Mouse (Mus musculus): ENCODE results near the gene Fads2.
"Not testable (repeated sequence)": the region's sequence is repeated elsewhere in the genome, so short reads cannot be mapped to it uniquely, and the experiment has no call there.

The Fads2 gene

GRCm38 (mm10) chr19:10101341-10102053 lies at the start of gene Fads2:
TSS of gene Fads2 (minus strand) at chr19:10101746.
- in situ Hi-C loops (cut with MboI; ENCODE audit: unreplicated experiment in 2 of 2): loop anchor here (5.0 kb wide), 1 partner anchor 184 kb away; no protein-coding TSS in a partner anchor

DNA sequence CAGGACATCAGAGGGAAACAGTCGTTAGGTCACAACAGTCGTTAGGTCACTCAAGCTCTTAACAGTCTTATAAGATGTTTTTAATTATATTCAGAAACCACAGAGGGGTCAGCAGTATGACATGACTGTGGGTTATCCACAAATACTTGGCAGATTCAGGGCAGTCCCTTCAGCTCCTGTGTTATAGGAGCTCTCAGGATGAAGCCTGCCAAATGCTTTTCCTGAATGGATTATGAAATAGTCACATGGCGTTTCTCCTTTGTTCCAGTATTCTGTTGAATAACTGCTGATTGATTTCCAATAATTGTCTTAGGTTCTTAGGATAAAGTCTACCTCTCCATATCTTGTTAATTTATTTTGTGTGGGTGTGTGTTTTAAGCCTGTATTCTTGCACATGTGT lies 47.6 kb upstream of the Fads2 start:
- in situ Hi-C loops (cut with MboI; ENCODE audit: unreplicated experiment in 2 of 2): no loop called here

- in situ Hi-C loops (cut with MboI; ENCODE audit: unreplicated experiment in 2 of 2): no loop called here
Measured at GRCm38 (mm10) chr19:10148555-10148954, 47.0 kb upstream of the Fads2 start.

- in situ Hi-C loops (cut with MboI; ENCODE audit: unreplicated experiment in 2 of 2): no loop called here
Measured at GRCm38 (mm10) chr19:10144464-10144863, 42.9 kb upstream of the Fads2 start.

- in situ Hi-C loops (cut with MboI; ENCODE audit: unreplicated experiment in 2 of 2): no loop called here
Measured at GRCm38 (mm10) chr19:10143667-10144066, 42.1 kb upstream of the Fads2 start.

DNA sequence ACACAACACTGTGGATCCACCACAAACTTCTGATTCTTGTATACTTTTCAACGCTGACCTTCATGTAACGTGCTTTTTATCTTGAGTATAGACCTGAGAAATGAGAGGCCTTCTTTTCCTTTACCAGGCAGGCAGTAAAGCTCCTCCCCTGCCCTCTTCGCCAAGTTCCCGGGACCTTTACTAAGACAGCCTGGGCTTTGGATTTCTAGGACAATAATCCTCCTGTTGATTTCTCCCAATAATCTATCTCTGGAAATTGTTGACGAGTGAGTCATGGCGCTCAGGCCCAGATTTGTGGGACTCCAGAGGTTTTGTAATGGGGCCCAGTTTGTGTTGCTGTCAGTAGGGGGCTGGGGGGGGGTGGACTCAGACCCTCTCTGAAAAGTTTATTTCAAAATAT lies 38.2 kb upstream of the Fads2 start:
- in situ Hi-C loops (cut with MboI; ENCODE audit: unreplicated experiment in 2 of 2): no loop called here

DNA sequence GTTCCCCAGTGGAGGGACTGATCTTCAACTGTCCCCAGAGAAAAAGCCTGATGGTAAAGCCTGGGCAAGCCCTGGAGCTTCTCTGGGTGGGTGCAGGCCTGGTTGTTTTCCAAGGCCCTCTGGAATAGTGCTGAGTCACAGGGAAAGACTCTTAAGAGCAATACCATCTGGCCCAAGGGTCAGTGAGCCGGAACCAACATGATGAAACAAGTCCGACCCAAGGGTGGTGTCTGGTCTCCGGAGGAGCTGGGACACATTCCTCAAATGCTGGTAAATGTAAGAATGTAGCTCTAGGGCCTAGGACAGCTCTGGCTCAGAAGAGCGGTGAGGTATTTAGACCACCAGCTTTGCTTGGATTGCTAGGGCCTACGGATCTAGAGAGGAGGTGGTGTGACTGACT lies 35.9 kb upstream of the Fads2 start:
- in situ Hi-C loops (cut with MboI; ENCODE audit: unreplicated experiment in 2 of 2): no loop called here

DNA sequence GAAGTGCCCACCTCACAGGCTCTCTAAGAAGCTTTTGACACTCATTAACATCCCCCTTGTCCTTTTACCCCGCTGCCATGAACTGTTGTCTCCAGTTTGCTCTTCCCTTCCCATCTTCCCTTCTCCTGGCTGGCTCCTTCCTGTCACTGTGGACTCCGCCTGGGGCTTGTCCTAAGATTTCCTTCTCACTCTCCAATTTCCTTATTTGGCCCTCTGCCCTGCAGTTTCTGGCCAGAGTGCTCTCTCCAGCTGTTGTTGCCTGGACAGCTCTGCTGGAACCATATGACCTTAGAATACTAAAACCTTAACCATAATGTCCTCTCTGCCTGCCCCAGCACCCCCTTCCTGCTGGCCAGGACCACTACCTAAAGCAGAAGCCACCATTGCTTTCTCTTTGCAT lies 33.1 kb upstream of the Fads2 start:
- in situ Hi-C loops (cut with MboI; ENCODE audit: unreplicated experiment in 2 of 2): no loop called here

DNA sequence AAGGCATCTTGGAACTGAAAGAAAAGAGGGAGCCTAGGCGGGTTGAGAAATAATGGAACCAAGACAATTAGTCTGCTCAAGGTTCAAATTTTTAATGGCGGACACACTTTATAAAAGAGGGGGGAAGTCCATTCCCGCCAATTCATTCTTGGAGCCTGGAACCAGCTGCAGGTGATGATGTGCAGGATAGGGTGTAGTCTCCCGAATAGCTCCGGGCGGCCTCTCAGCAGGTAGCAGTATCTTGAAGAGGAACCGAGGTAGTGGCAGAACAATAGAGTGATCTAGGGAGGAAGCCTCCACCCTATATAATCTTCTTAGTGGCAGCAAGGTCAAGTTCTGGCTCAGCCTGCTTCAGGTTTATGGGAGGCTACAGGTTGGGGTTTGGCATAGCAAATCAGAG lies 28.0 kb upstream of the Fads2 start:
- in situ Hi-C loops (cut with MboI; ENCODE audit: unreplicated experiment in 2 of 2): not testable (repeated sequence)

DNA sequence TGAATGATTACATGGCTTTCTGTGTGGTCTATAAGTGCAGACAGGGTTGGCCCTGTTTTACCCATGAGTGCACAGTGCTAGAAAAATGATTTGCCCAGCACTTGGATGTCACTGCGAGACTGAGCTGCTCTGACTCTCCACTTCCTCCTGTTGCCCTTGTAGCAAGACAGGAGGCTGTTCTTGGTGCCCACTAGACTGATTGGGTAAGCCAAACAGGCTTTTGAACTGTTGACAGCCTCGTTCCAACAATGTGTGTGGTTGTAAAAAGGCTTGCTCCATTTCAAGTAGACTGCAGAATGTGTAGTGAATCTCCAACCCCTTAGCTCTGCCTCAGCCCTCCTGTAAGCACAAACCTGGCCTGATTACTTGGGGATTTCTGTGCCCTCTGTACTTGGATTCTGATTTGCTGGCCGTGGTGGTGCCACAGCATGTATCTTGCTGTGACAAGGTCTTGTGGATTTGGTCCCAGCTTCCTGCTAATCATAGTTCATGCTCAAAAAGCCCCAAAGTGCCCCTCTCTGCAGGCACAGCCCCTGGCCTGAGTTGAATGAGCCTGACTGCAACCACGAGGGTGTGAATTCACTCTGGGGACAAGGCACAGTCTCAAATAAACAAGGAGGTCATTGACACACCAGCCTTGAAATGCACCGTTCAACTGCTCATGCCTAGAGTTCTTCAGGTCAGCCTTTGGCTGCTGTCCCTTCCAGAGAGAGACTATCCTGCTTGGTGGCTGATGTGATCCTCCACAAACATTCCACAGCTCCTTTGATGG lies 25.1 kb upstream of the Fads2 start:
- in situ Hi-C loops (cut with MboI; ENCODE audit: unreplicated experiment in 2 of 2): no loop called here

DNA sequence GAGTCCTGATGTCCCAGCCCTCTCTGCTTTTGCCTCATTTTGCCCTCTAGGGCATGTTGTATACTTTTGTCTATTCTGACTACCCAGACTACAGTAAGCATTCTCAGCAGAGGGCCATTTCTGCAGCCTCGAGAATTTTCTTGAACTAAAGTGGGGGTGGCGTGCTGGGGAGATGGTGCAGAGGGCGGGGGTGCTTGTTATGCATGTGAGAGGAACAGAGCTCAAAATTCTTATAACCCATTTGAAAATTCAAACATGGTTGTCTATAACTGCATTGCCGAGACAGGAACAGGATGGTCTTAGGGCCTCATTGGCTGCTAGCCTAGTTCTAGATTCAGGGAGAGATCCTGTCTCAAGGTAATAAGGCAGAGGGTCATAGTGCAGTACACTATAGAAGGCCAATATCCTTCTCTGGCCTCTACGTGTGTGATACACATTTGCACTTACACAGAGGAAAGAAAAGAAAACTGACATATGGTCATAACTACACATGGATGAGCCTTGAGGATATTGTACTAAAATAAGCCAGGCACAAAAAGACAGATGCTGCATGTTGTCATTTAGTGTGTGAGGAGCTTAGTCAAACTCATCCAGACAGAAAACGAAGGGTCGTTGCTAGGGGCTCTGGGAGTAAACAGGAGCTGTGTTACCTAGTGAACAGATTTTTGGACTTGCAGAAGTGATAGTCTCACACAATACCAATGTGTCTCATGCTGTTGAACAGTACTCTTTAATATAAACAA lies 22.5 kb upstream of the Fads2 start:
- in situ Hi-C loops (cut with MboI; ENCODE audit: unreplicated experiment in 2 of 2): loop anchor here in 1 of 2 experiments (5.0 kb wide), 1 partner anchor 48 kb away; no protein-coding TSS in a partner anchor

DNA sequence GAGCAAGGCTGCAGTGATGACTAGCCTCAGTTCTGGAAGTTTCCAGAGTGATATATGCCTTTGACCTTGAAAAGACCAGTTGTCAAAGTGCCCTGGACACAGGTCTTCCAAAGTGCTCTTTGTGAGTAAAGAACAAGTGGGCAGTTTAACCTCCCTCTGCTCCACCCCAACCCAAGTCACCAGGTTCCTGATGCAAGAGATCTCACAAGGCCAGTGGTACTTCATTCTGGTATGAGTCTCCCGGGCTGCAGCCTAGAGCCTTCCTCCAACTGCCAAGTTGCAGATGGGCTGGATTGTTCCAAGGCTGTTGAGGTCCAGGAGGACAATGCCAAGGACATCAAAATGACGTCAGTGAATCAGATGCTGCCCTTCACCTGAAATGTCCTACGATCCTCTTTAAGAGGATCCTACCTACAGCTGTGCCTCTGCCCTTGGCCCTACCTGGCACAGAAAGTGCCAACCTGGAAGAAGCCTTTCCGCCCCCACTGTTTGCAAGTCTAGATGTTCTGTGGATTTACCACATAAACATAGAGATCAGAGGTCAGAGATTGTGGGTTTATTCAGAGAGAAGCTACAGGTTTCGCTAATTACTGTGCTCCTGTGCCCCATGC lies 20.6 kb upstream of the Fads2 start:
- in situ Hi-C loops (cut with MboI; ENCODE audit: unreplicated experiment in 2 of 2): loop anchor here in 1 of 2 experiments (5.0 kb wide), 1 partner anchor 50 kb away; no protein-coding TSS in a partner anchor

DNA sequence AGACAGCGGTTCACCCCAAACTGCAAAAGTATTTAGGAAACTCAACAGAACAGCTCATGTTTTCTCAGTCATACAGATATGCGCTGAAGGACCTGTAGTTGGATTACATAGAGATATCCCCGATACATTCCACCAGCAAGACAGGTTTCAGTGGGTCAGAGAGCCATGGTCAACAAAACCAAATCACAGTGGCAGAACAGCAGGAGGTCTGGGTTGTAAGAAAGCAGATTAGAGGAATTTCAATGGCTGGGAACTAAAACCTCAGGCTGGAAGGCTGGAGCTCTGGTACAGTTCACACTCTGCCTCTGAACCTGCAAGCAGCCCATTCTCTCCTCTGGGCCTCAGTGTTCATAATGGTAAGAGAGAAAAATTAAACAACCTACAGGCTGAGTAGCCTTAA lies 15.1 kb upstream of the Fads2 start:
- in situ Hi-C loops (cut with MboI; ENCODE audit: unreplicated experiment in 2 of 2): no loop called here

DNA sequence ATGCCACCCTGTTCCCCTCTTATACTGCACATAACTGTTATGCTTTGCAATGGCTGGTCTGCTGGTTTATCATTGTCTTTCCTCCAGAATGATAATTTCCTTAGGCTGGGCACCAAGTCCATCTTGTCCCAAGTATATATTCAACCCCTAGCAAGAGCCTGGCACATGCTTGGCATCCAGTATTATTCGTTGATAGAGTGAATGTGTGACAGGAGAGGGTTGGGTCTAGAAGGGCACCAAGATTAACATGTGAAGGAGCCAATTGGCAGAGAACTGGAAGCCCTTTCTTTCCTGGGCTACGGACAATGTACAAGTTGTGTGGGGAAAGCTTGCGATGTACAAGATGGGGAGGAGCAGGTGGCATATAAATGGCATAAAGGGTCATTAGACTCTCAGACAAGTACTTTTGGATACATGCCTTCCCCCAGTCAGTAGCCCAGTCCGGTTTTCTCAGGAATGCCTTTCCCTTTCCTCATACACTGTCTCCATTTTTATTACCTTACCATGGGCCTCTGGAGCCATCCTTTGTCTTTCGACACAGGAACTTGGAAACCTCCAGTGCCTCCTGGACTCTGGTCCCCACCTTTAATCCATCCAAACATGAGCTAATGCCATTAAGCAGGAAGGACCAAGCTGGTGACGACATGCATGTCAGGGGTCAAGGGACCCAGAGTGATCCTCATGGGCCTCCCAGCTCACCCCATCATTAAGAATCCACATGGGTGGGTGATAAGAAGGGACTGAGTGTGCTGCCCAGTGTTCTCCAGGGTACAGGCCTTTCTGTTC lies 14.0 kb upstream of the Fads2 start:
- in situ Hi-C loops (cut with MboI; ENCODE audit: unreplicated experiment in 2 of 2): no loop called here

- in situ Hi-C loops (cut with MboI; ENCODE audit: unreplicated experiment in 2 of 2): no loop called here
Measured at GRCm38 (mm10) chr19:10112956-10113355, 11.4 kb upstream of the Fads2 start.

DNA sequence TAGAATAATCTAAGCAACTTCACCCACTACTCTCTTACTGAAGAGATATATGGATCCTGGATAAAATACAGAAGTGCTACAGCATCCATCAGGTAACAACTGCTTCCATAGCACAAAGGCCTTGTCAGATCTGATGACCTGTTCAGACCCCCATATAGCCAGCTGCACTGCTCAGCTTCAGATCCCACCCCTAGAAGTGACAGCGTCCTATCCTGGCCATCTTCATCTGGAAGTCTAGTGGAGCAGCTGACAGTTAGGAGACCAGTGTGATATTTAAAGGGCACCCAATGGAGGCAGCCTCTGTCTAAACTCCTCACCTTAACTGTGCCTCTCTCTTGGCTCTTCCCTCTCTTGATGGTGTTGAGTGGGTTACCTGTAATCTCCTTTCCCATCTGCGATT lies 7.1 kb upstream of the Fads2 start:
- in situ Hi-C loops (cut with MboI; ENCODE audit: unreplicated experiment in 2 of 2): no loop called here

GRCm38 (mm10) chr19:10108129-10108528 lies 6.6 kb upstream of the Fads2 start:
- in situ Hi-C loops (cut with MboI; ENCODE audit: unreplicated experiment in 2 of 2): no loop called here

DNA sequence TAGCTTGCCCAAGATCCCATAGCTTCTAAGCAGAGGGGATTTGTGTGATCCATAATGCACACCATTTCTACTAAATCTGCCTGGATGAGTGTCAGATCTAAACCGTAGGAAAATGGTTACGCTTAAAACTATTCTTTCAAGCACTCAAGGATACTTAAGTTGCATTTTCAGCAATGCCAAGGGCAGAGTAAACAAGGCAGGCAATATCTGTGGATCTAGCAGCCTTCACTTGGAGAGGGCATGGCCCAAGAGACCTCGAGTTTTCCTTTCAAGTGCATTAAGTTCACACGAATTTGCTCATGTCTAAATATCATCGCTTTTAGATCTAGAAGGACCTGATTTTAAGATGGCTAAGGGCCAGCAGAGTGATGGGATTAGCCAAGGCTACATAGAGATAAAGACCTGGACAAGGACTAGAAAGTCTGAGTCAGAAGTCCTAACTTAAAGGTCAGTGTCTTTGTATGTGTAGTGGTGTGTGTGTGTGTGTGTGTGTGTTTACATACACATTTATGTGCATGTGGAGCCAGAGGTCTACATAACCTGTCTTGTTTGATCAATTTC lies 5.6 kb upstream of the Fads2 start:
- in situ Hi-C loops (cut with MboI; ENCODE audit: unreplicated experiment in 2 of 2): no loop called here

DNA sequence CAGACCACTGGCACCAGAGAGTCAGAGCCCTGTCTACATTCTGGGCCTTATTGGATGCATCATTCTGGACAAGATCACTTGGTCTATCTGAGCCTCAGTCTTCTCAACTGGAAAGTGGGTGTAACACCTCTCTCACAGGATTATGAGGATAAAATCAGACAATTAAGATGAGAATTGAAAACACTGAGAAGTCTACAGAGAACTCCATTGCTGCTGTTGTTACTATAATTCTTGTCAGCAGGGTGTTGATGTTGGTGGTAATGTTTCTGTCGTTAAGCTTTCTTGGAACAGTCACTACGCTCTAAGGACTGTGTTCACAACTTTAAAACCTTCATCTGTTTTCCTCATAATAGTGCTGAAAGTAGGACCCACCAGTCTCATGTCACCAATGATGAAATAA lies 5.1 kb upstream of the Fads2 start:
- in situ Hi-C loops (cut with MboI; ENCODE audit: unreplicated experiment in 2 of 2): no loop called here

GRCm38 (mm10) chr19:10105034-10105493 lies 3.5 kb upstream of the Fads2 start:
- in situ Hi-C loops (cut with MboI; ENCODE audit: unreplicated experiment in 2 of 2): no loop called here

All from v-Abl transformed pro-B cells (cell line).